Mouse (Mus musculus) ES-E14 (cell line): ENCODE results near the gene Mdc1. TPM values are rescaled to one million over a fixed set of nuclear protein-coding genes. Genes with fewer than 3 reads are reported as not detected.
A peak's percentile ranks its signal among the peaks of the same experiment; 100 is the strongest.

Experiments used
- DNase-seq: peaks from one replicate; pipeline ENCODE4 v3.0.0-alpha.2; 2013; ENCODE audit warnings: low read depth, low spot score
- H3K27ac ChIP-seq: 2 replicates; pipeline ENCODE4 v1.5.1; 2012; ENCODE audit warnings: low read depth, mild to moderate bottlenecking, low read length, moderate library complexity, mixed read lengths; ENCODE audit not compliant: poor library complexity, insufficient read depth, severe bottlenecking
- H3K36me3 ChIP-seq: 2 replicates; pipeline ENCODE4 v1.6.1; 2012; ENCODE audit warnings: mild to moderate bottlenecking, low read length, moderate library complexity, mixed read lengths; ENCODE audit not compliant: control insufficient read depth, poor library complexity, insufficient read depth, severe bottlenecking
- H3K4me1 ChIP-seq, 2 experiments: fragments of 150-350 bp in 1 of 2; sonication (generic) in 1 of 2; 2 replicates each; pipeline ENCODE4 v1.6.1; 2012; ENCODE audit warnings: low read length in 2 of 2, mild to moderate bottlenecking in 1 of 2, mixed read lengths in 1 of 2; ENCODE audit not compliant: control insufficient read depth in 2 of 2, insufficient read depth in 2 of 2, poor library complexity in 1 of 2
- H3K4me3 ChIP-seq, 2 experiments: fragments of 150-350 bp in 1 of 2; sonication (generic) in 1 of 2; 2 replicates each; pipeline ENCODE4 v1.5.1; 2012; ENCODE audit warnings: low read length in 2 of 2, low read depth in 1 of 2, mild to moderate bottlenecking in 1 of 2, mixed read lengths in 1 of 2; ENCODE audit not compliant: insufficient read depth in 1 of 2, poor library complexity in 1 of 2, severe bottlenecking in 1 of 2
- H3K9ac ChIP-seq: 2 replicates; pipeline ENCODE4 v1.6.1; 2012; ENCODE audit warnings: low read depth, mild to moderate bottlenecking, low read length, mixed read lengths; ENCODE audit not compliant: poor library complexity, insufficient read depth, severe bottlenecking
- H3K9me3 ChIP-seq: fragments of 150-350 bp; sonication (generic); 2 replicates; pipeline ENCODE4 v1.6.1; 2012; ENCODE audit warnings: low read depth, mild to moderate bottlenecking, low read length; ENCODE audit not compliant: control insufficient read depth, insufficient read depth
- CHD2 ChIP-seq: IDR thresholded peaks from 2 replicates; pipeline ENCODE4 v1.6.1; 2014; ENCODE audit warnings: mild to moderate bottlenecking, low read depth, low read length, inconsistent platforms
- HCFC1 ChIP-seq: IDR thresholded peaks from 2 replicates; pipeline ENCODE4 v1.6.1; 2012; ENCODE audit warnings: low read length, inconsistent platforms, borderline replicate concordance; ENCODE audit not compliant: insufficient read depth
- MAFK ChIP-seq: IDR thresholded peaks from 2 replicates; pipeline ENCODE4 v1.6.1; 2014; ENCODE audit warnings: mild to moderate bottlenecking, low read depth, low read length, inconsistent platforms; ENCODE audit not compliant: insufficient read depth
- ZC3H11A ChIP-seq: IDR thresholded peaks from 2 replicates; pipeline ENCODE4 v1.6.1; 2012; ENCODE audit warnings: low read depth, mild to moderate bottlenecking, inconsistent platforms, low read length, borderline replicate concordance
- ZNF384 ChIP-seq: IDR thresholded peaks from 2 replicates; pipeline ENCODE4 v1.6.1; 2012; ENCODE audit warnings: low read depth, low read length, inconsistent platforms
- in situ Hi-C, 2 experiments: fragments of 600-800 bp; cut with MboI; formaldehyde crosslinking; loops; one replicate each; pipeline ENCODE4 v1.15.1; 2025; ENCODE audit warnings: low sequenced_read_pairs in 2 of 2, inconsistent platforms in 1 of 2; ENCODE audit not compliant: unreplicated experiment in 2 of 2
- total RNA-seq: library from RNA; depleted of rRNA; stranded (reverse); fragments of 300-350 nt; gene quantifications from 2 replicates; pipeline ENCODE4 v1.2.3, GENCODE M21; 2012

The Mdc1 gene
- total RNA-seq, 1 experiment, result 23.8 TPM

- H3K4me3 ChIP-seq, result peak overlapping the region in 1 of 2 experiments; percentile 19; a peak in 1 of 4 replicates
- TF ChIP-seq ZC3H11A (peak; percentile 46), CHD2 (no peak), MAFK (no peak), HCFC1 (0 out of 2 replicates have a peak, but pooled peaks have one; percentile 42), ZNF384 (no peak)
- in situ Hi-C loops, result loop anchor here in 1 of 2 experiments (5.0 kb wide), 1 partner anchor 43 kb away; no protein-coding TSS in a partner anchor
- DNase-seq, result peak; percentile 78
- H3K9ac ChIP-seq, result peak overlapping the region; percentile 48; the same call in 1 of the 2 replicates
- H3K27ac ChIP-seq, result no peak overlapping the region
- peaks cover 2% of the 10 kb centered on the region in 2 experiments; a peak in 2 of 4 replicates for H3K4me1 ChIP-seq
- peaks cover 30% of the 10 kb centered on the region for H3K36me3 ChIP-seq
- no peaks in the 10 kb centered on the region for H3K9me3 ChIP-seq
These were observed 11.6 kb upstream of the Mdc1 start for GRCm38 (mm10) chr17:35829737-35830136.

- H3K9me3 ChIP-seq, result no peaks in the 10 kb centered on the region
- no peak overlapping the region for H3K9ac ChIP-seq
- H3K27ac ChIP-seq, result no peak overlapping the region
- no peak overlapping the region for H3K4me3 ChIP-seq
- TF ChIP-seq CHD2 (0 out of 2 replicates have a peak, but pooled peaks have one; percentile 14), ZNF384 (no peak)
- H3K36me3 ChIP-seq, result peaks cover 37% of the 10 kb centered on the region
- no peak for DNase-seq
- in situ Hi-C loops, result no loop called here
- peaks cover 2 to 9% of the 10 kb centered on the region in 2 experiments; a peak in 2 of 4 replicates for H3K4me1 ChIP-seq
These were observed 8.7 kb upstream of the Mdc1 start for GRCm38 (mm10) chr17:35832400-35833238.

GRCm38 (mm10) chr17:35833239-35833751 is 8.0 kb upstream of the Mdc1 start:
- Histone ChIP-seq H3K9ac (no peak overlapping the region), H3K4me3 (no peak overlapping the region), H3K27ac (no peak overlapping the region), H3K9me3 (no peaks in the 10 kb centered on the region), H3K36me3 (peaks cover 37% of the 10 kb centered on the region), H3K4me1 (peaks cover 2 to 9% of the 10 kb centered on the region in 2 experiments; a peak in 2 of 4 replicates)
- TF ChIP-seq MAFK (no peak), HCFC1 (no peak), CHD2 (no peak), ZC3H11A (no peak), ZNF384 (no peak)
- no peak for DNase-seq
- in situ Hi-C loops, result no loop called here

GRCm38 (mm10) chr17:35833894-35834293 is 7.4 kb upstream of the Mdc1 start:
- Histone ChIP-seq H3K9ac (no peak overlapping the region), H3K36me3 (peaks cover 37% of the 10 kb centered on the region), H3K4me1 (peaks cover 2 to 9% of the 10 kb centered on the region in 2 experiments; a peak in 2 of 4 replicates)

More at GRCm38 (mm10) chr17:35833894-35834293, 7.4 kb upstream of the Mdc1 start:
- Histone ChIP-seq H3K27ac (no peak overlapping the region), H3K4me3 (peak overlapping the region in 1 of 2 experiments; percentile 6; a peak in 1 of 4 replicates), H3K9me3 (no peaks in the 10 kb centered on the region)
- in situ Hi-C loops, result no loop called here
- TF ChIP-seq MAFK (no peak), ZC3H11A (no peak), CHD2 (no peak), ZNF384 (no peak), HCFC1 (no peak)
- no peak for DNase-seq
